Comparison of ENCODE assay signal across 20 mouse cellular contexts in the genomic region with DNA sequence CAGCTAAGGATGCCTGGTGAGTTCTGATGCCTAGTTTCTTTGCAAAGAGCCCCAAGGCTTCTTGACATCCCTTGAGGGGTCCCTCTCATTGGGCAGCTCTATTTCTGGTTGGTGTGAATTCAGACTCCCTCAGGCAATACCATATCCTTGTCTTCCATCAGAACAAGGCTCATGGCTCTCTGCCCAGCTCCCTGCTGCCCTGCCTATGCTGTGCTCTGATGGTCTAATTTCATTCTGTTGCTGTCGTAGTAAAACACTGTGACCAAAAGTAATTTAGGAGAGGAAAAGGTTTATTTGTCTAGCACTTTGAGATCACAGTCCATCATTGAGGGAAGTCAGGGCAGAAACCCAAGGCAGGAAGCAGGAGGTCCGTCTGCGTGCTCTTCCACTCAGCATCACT.
DNase-seq lines count a peak whose midpoint lies in the region; ATAC-seq and TF ChIP-seq lines count a peak whose summit lies in the region.
"Had no signal": no experiment of that assay in that cellular context is flagged by ENCODE, and none has a peak within 500 bp of the region (broad histone marks: within the 10 kb centered on the region; RNA-seq: fewer than 3 reads in every experiment).

No protein-coding gene starts in this region.

- H3K4me2 ChIP-seq in kidney, embryonic 14.5 days (replicated peaks; ENCODE audit: low read depth, low read length), result no peak overlapping the region
- H3K4me2 ChIP-seq: embryonic facial prominence, embryonic 13.5 days; heart, embryonic 12.5 days; hindbrain, embryonic 14.5 days; intestine, embryonic 15.5 days had no signal

- H3K4me3 ChIP-seq in kidney, adult 2 months (ENCODE audit: insufficient read depth, low read depth, low read length), result no peak overlapping the region
- H3K4me3 ChIP-seq in kidney, embryonic 14.5 days (ENCODE audit: low read length), result no peak overlapping the region
- H3K4me3 ChIP-seq in lung, adult 2 months (replicated peaks; ENCODE audit: extremely low read depth, low read depth, low read length), result no peak overlapping the region
- H3K4me3 ChIP-seq: embryonic facial prominence, embryonic 13.5 days; heart, embryonic 12.5 days; intestine, embryonic 15.5 days; layer of hippocampus, adult 2 months had no signal

- no peak for TF ChIP-seq POLR2A in kidney, adult 2 months (IDR thresholded peaks at IDR 0.05; ENCODE audit: low read depth, low read length)
- TF ChIP-seq POLR2A in lung, adult 2 months (IDR thresholded peaks at IDR 0.05; ENCODE audit: borderline replicate concordance, extremely low read depth, low read depth, low read length), result no peak

- H3K9me3 ChIP-seq in kidney, embryonic 14.5 days (ENCODE audit: control insufficient read depth, low read length), result no peaks in the 10 kb centered on the region
- H3K9me3 ChIP-seq: embryonic facial prominence, embryonic 13.5 days; intestine, embryonic 15.5 days had no signal

- no peaks in the 10 kb centered on the region for H3K27me3 ChIP-seq in kidney, adult 2 months (replicated peaks; ENCODE audit: control insufficient read depth, insufficient read depth, low read length)
- H3K27me3 ChIP-seq in kidney, embryonic 14.5 days (ENCODE audit: control insufficient read depth, insufficient read depth, low read length), result no peaks in the 10 kb centered on the region
- H3K27me3 ChIP-seq: embryonic facial prominence, embryonic 13.5 days; heart, embryonic 12.5 days; intestine, embryonic 15.5 days had no signal

- H3K36me3 ChIP-seq in kidney, adult 2 months (ENCODE audit: control insufficient read depth, insufficient read depth, low read length), result no peaks in the 10 kb centered on the region
- H3K36me3 ChIP-seq in kidney, embryonic 14.5 days (ENCODE audit: control insufficient read depth, insufficient read depth, low read length), result no peaks in the 10 kb centered on the region
- H3K36me3 ChIP-seq: embryonic facial prominence, embryonic 13.5 days; heart, embryonic 12.5 days; intestine, embryonic 15.5 days had no signal

- no peaks in the 10 kb centered on the region for H3K4me1 ChIP-seq in kidney, adult 2 months (ENCODE audit: control insufficient read depth, insufficient read depth, low read length)
- no peaks in the 10 kb centered on the region for H3K4me1 ChIP-seq in kidney, embryonic 14.5 days (ENCODE audit: control insufficient read depth, insufficient read depth, low read length)
- H3K4me1 ChIP-seq in lung, adult 2 months (ENCODE audit: control insufficient read depth, insufficient read depth, low read length), result no peaks in the 10 kb centered on the region
- H3K4me1 ChIP-seq: embryonic facial prominence, embryonic 13.5 days; heart, embryonic 12.5 days; intestine, embryonic 15.5 days had no signal

- no peak for ATAC-seq in kidney, embryonic 14.5 days (ENCODE audit: low FRiP score, low TSS enrichment)
- ATAC-seq: forebrain, embryonic 16.5 days; intestine, embryonic 15.5 days had no signal

- no peak for TF ChIP-seq CTCF in kidney, adult 2 months (conservative IDR thresholded peaks at IDR 0.05; ENCODE audit: insufficient read depth, insufficient read length, low read depth, low read length)
- TF ChIP-seq CTCF in lung, adult 2 months (IDR thresholded peaks at IDR 0.05; ENCODE audit: insufficient read depth, low read length), result no peak

- no peak overlapping the region for H3K9ac ChIP-seq in kidney, embryonic 14.5 days (ENCODE audit: low read depth, low read length)
- H3K9ac ChIP-seq: embryonic facial prominence, embryonic 13.5 days; heart, embryonic 12.5 days; hindbrain, embryonic 14.5 days; intestine, embryonic 15.5 days had no signal

- H3K27ac ChIP-seq in kidney, adult 2 months (ENCODE audit: insufficient read depth, low read depth, low read length), result no peak overlapping the region
- H3K27ac ChIP-seq in kidney, embryonic 14.5 days (ENCODE audit: low read depth, low read length), result no peak overlapping the region
- H3K27ac ChIP-seq: embryonic facial prominence, embryonic 13.5 days; hindbrain, embryonic 14.5 days; intestine, embryonic 15.5 days; layer of hippocampus, adult 2 months had no signal

- 67% methylated on average over 3 of the region's 3 CpGs for WGBS in kidney, adult 2 months
- 48% methylated on average over 3 of the region's 3 CpGs for WGBS in kidney, embryonic 14.5 days
- WGBS in lung, adult 2 months, result 37% methylated on average over 3 of the region's 3 CpGs

- peak; percentile 30 for DNase-seq in kidney, adult 2 months
- peak; percentile 32 for DNase-seq in lung, postnatal 10 days
- no peak for DNase-seq in lung, adult 2 months
- DNase-seq in cerebellum, postnatal 10 days, result peak; percentile 80 to 86
- DNase-seq in ovary, postnatal 14 days (ENCODE audit: low spot score), result no peak
- DNase-seq in heart, adult 8-10 months (ENCODE audit: low spot score), result no peak
- DNase-seq: adrenal gland, postnatal 25 days; B cell, adult 2 months; gastrocnemius, postnatal 36 days; heart, postnatal 14 days; liver; lung, postnatal 36 days; retina, postnatal 1 day had no signal

Comparison
In these comparisons a context has a peak if more than half of its experiments do, and no peak if none do; other contexts are left out.
1. DNase-seq: peak in kidney, adult 2 months (single experiment), lung, postnatal 10 days (single experiment) and cerebellum, postnatal 10 days (2 of 2); none in lung, adult 2 months (single experiment), ovary, postnatal 14 days (single experiment) and heart, adult 8-10 months (single experiment).